Mouse (Mus musculus) stomach, postnatal 0 days (tissue): Measurements from ENCODE around the gene Tmem82.

Source experiments
- CTCF ChIP-seq: IDR thresholded peaks from 2 replicates; pipeline ENCODE4 v1.5.1; 2016; ENCODE audit warnings: antibody characterized with exemption, low read depth, mild to moderate bottlenecking, moderate library complexity
- EP300 ChIP-seq: optimal IDR thresholded peaks from 2 replicates; pipeline ENCODE3; 2016; ENCODE audit warnings: antibody characterized with exemption

DNA sequence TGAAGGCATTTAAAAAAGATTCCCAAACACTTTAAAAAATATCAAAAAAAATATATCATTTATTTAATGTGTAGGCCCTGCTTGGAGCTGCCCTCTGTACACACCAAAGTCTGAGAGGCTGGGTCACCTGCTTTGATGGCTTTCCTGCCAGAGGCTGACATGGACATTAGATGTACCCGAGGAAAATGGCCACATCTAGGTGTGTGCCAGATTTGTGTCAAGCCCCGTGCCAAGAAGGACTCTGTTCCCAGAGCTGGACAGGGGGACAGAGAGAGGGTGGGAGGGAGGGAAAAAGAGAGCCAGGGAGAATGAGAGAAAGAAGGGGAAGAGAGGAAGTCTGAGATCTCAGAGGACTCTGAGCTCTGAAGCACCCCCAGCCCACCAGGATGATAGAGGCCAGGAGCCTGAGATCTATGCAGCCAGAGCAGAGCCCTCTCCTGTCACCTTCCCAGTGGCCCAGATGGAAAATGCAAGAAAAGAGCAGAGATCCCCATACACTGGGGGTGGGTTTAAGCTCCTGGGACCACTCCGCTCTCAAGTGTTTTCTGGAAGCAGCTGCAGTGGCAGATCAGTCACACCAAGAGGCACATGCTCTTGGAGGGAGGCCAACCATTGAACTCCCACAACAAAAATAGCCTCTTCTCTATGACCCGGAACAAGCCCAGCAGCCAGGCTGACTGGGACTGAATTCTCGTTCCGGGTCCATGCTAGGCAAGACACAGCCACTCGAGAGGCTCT is 24.9 kb upstream of the Tmem82 start:
- TF ChIP-seq CTCF (no peak), EP300 (no peak)
